18 mouse cellular contexts compared by ENCODE assay signal in the genomic region with DNA sequence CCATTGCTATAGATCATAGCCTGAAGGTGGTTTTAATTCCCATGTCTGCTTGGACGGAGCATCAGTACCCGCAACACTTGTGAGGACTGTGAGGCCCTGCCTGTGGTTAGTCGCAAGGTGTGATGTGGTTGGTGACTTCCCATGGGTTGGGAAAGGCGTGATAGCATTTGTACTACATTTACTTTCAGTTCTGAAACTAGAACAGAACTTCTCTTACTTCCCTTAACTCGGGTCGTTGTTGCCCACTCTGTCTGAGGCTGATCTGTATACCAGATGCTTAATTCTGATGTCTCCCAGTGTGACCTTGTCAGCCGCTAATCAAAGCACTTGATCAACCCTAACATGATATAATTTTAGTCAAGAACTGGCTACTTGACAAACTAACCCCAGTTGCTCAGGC. TPM values are rescaled to one million over a fixed set of nuclear protein-coding genes. Genes with fewer than 3 reads are reported as not detected.
A peak's percentile ranks its signal among the peaks of the same experiment; 100 is the strongest.
DNase-seq lines count a peak whose midpoint lies in the region; ATAC-seq lines count a peak whose summit lies in the region.
"Had no signal": no experiment of that assay in that cellular context is flagged by ENCODE, and none has a peak within 500 bp of the region (broad histone marks: within the 10 kb centered on the region; RNA-seq: fewer than 3 reads in every experiment).

No protein-coding gene starts in this region.

- H3K4me3 ChIP-seq in liver, embryonic 13.5 days (replicated peaks): no peak overlapping the region
- H3K4me3 ChIP-seq: erythroblast, embryonic 14.5 days; midbrain, embryonic 13.5 days; neural tube, embryonic 13.5 days had no signal

- intact Hi-C loops in gastrocnemius, postnatal 36 days (cut with DNase I): no loop called here

- H3K27me3 ChIP-seq in liver, embryonic 13.5 days: no peaks in the 10 kb centered on the region
- H3K27me3 ChIP-seq: midbrain, embryonic 13.5 days; neural tube, embryonic 13.5 days had no signal

- H3K27ac ChIP-seq in liver, embryonic 13.5 days: no peak overlapping the region
- H3K27ac ChIP-seq: midbrain, embryonic 13.5 days; neural tube, embryonic 13.5 days had no signal

- no peak for ATAC-seq in liver, embryonic 13.5 days (ENCODE audit: low read depth)
- ATAC-seq in neutrophil, adult 5-6 weeks (ENCODE audit: extremely low read depth, insufficient number of reproducible peaks, low FRiP score, poor library complexity, severe bottlenecking): peak; percentile 54
- ATAC-seq: intestine, postnatal 0 days; midbrain, embryonic 13.5 days had no signal

- H3K4me1 ChIP-seq in liver, embryonic 13.5 days (replicated peaks): peaks cover 74% of the 10 kb centered on the region

- H3K4me2 ChIP-seq in liver, embryonic 13.5 days: peak overlapping the region; percentile 11; the same call in 1 of the 2 replicates
- H3K4me2 ChIP-seq: midbrain, embryonic 13.5 days; neural tube, embryonic 13.5 days had no signal

- H3K9ac ChIP-seq in liver, embryonic 13.5 days: no peak overlapping the region
- H3K9ac ChIP-seq: midbrain, embryonic 13.5 days; neural tube, embryonic 13.5 days had no signal

- WGBS in liver, embryonic 13.5 days (ENCODE audit: insufficient replicate concordance): 41% methylated on average over 7 of the region's 7 CpGs

- H3K9me3 ChIP-seq in liver, embryonic 13.5 days (replicated peaks): no peaks in the 10 kb centered on the region
- H3K9me3 ChIP-seq: G1E; midbrain, embryonic 13.5 days; neural tube, embryonic 13.5 days had no signal

- peak; percentile 64 for DNase-seq in CD4-positive helper T cell, adult 2 months (ENCODE audit: low read depth, low spot score)
- peak; percentile 61 for DNase-seq in T-cell, adult 2 months (ENCODE audit: low spot score)
- no peak for DNase-seq in liver, embryonic 13.5 days
- DNase-seq in embryo, embryonic 10 days (ENCODE audit: low spot score): no peak
- DNase-seq in ovary, postnatal 14 days (ENCODE audit: low spot score): no peak
- DNase-seq in gastrocnemius, postnatal 36 days: no peak
- no peak for DNase-seq in adrenal gland, postnatal 36 days
- DNase-seq: cerebellum, adult 2 months; heart, adult 18-20 months; heart, postnatal 14 days; left cerebral cortex, postnatal 4 days; right cerebral cortex, adult 18-20 months had no signal

- H3K36me3 ChIP-seq in liver, embryonic 13.5 days: peaks cover 4% of the 10 kb centered on the region; the same call in 1 of the 2 replicates
- H3K36me3 ChIP-seq: midbrain, embryonic 13.5 days; neural tube, embryonic 13.5 days had no signal

RNA-seq across cellular contexts. Expression of a gene that starts 6.2 kb away (rescaled TPM):
- 8.0 and 9.3 TPM in 2 replicates for polyA plus RNA-seq in liver, embryonic 13.5 days (2015; fragmentation: Nextera tagmentation; extraction: Ambion mirVana)
- not detected in 2 replicates for total RNA-seq in neutrophil, adult 5-6 weeks (2017)
- 1 to 10 TPM in 1 of 2 experiments, not detected in 1; 2.9 TPM for total RNA-seq in gastrocnemius, postnatal 36 days (2021)
- total RNA-seq in adrenal gland, postnatal 36 days (2021): 1 to 10 TPM; 3.0 to 6.2 TPM
- total RNA-seq: G1E had no signal
- polyA plus RNA-seq: cerebellum, adult 2 months; erythroblast, embryonic 14.5 days; G1E had no signal

RNA-seq across cellular contexts. Expression of a gene that starts 14.3 kb away (rescaled TPM):
- polyA plus RNA-seq in liver, embryonic 13.5 days (2015; fragmentation: Nextera tagmentation; extraction: Ambion mirVana): 7.7 and 8.0 TPM in 2 replicates
- total RNA-seq in neutrophil, adult 5-6 weeks (2017): 6.6 and 8.6 TPM in 2 replicates
- total RNA-seq in gastrocnemius, postnatal 36 days (2021): 10 to 100 TPM in 1 of 2 experiments, 1 to 10 TPM in 1; 9.8 to 10.7 TPM
- total RNA-seq in adrenal gland, postnatal 36 days (2021): 10 to 100 TPM; 14.0 to 18.3 TPM

RNA-seq across cellular contexts. Expression of a gene that starts 22.3 kb away (rescaled TPM):
- polyA plus RNA-seq in liver, embryonic 13.5 days (2015; fragmentation: Nextera tagmentation; extraction: Ambion mirVana): 18.1 and 19.6 TPM in 2 replicates
- 0.47 and 0.61 TPM in 2 replicates for total RNA-seq in neutrophil, adult 5-6 weeks (2017)
- 1 to 10 TPM; 1.6 to 1.9 TPM for total RNA-seq in gastrocnemius, postnatal 36 days (2021)
- total RNA-seq in adrenal gland, postnatal 36 days (2021): 10 to 100 TPM; 19.2 to 30.0 TPM

RNA-seq across cellular contexts. Expression of a gene that starts 25.7 kb away (rescaled TPM):
- polyA plus RNA-seq in liver, embryonic 13.5 days (2015; fragmentation: Nextera tagmentation; extraction: Ambion mirVana): 34.7 and 40.6 TPM in 2 replicates
- 48.6 and 51.3 TPM in 2 replicates for total RNA-seq in neutrophil, adult 5-6 weeks (2017)
- 1 to 10 TPM; 5.5 to 7.7 TPM for total RNA-seq in gastrocnemius, postnatal 36 days (2021)
- 10 to 100 TPM; 32.9 to 33.2 TPM for total RNA-seq in adrenal gland, postnatal 36 days (2021)

Comparison
In these comparisons a context has a peak if more than half of its experiments do, and no peak if none do; other contexts are left out.
1. DNase-seq: peak in CD4-positive helper T cell, adult 2 months (single experiment) and T-cell, adult 2 months (single experiment); none in liver, embryonic 13.5 days (single experiment), embryo, embryonic 10 days (single experiment), ovary, postnatal 14 days (single experiment), gastrocnemius, postnatal 36 days (0 of 2) and adrenal gland, postnatal 36 days (0 of 2).
2. RNA of a gene that starts 22.3 kb away (total RNA-seq): 19.2 to 30.0 TPM in adrenal gland, postnatal 36 days; 1.6 to 1.9 TPM in gastrocnemius, postnatal 36 days and 0.47 to 0.61 TPM in neutrophil, adult 5-6 weeks; every median in the first group is over 4 times any median in the second.